Mouse (Mus musculus) layer of hippocampus, postnatal 10 days (tissue): ENCODE results near the gene AI182371. TPM values are rescaled to one million over a fixed set of nuclear protein-coding genes. Genes with fewer than 3 reads are reported as not detected.

ENCODE experiments used
- DNase-seq, 2 experiments: peaks; one replicate each; pipeline ENCODE4 v3.0.0; 2021; ENCODE audit warnings: low spot score in 2 of 2
- long read RNA-seq: library from polyadenylated mRNA; stranded (forward); transcript quantifications from one replicate; pipeline ENCODE4 v2.0.0, GENCODE M21; 2023
- total RNA-seq, 2 experiments: library from RNA; stranded (reverse); gene quantifications; 2 replicates each; pipeline ENCODE4 v1.2.3; 2021

Gene AI182371
- total RNA-seq: under 1 TPM in 1 of 2 experiments, not detected in 1; 0.27 TPM
- long read RNA-seq: 0 reads

GRCm38 (mm10) chr2:35101443-35101842 is at the start of gene AI182371:
Gene AI182371 (minus strand): TSS chr2:35101543.
- no peak for DNase-seq

GRCm38 (mm10) chr2:35148806-35149205 is 47.5 kb upstream of the AI182371 start:
- no peak for DNase-seq

DNA sequence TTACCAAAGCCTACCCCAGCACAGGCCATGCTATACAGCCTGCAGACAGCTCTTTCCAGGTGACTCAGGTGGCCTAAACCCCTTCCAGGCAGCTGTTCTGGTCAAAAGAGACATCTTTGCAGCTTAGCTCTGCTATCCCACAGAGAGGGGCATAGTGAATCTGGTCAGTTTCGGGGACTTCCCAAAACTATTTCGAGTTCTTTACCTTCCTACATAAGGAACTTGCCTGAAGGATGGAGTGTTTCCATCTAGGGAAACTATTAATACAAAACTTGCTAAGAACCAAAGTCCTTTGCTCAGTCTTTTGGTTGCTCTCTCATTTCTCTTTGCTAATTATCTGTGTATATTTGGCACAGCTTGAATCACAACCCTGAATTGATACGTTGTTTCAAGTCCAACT is 40.3 kb upstream of the AI182371 start:
- no peak for DNase-seq

GRCm38 (mm10) chr2:35138576-35138975 is 37.2 kb upstream of the AI182371 start:
- DNase-seq: no peak

- no peak for DNase-seq
Measured at GRCm38 (mm10) chr2:35133891-35134290, 32.5 kb upstream of the AI182371 start.

- no peak for DNase-seq
Measured at GRCm38 (mm10) chr2:35132662-35133055, 31.3 kb upstream of the AI182371 start.

GRCm38 (mm10) chr2:35131991-35132661 is 30.8 kb upstream of the AI182371 start:
- peak; percentile 93 for DNase-seq

- DNase-seq: no peak
Measured at GRCm38 (mm10) chr2:35131491-35131890, 30.1 kb upstream of the AI182371 start.

DNA sequence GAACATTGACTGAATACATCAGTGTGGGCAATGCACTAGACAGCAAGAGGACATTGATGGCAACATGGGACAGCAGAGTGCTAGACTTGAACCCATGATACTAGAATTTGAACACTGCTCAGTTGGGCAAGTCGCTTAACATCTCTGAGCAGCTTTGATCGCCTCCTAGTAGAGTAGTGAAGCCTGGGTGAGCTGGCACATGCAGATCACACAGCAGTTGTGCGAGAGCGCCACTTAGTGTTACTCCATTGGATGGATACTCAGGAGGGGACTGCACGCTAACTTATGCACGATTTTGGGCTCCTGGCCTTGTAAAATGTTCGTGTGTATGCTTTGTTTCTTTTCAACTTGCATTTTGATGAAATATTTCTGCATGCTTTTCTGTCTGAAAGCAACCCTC is 23.4 kb upstream of the AI182371 start:
- DNase-seq: peak in 1 of 2 experiments; percentile 24

- no peak for DNase-seq
Measured at GRCm38 (mm10) chr2:35110521-35110920, 9.2 kb upstream of the AI182371 start.

- no peak for DNase-seq
Measured at GRCm38 (mm10) chr2:35109924-35110304, 8.6 kb upstream of the AI182371 start.

- DNase-seq: peak; percentile 94 to 96
Measured at GRCm38 (mm10) chr2:35109141-35109923, 8.0 kb upstream of the AI182371 start, which contains the start of gene Cntrl. Gene Cntrl (plus strand): TSS chr2:35109492.

DNA sequence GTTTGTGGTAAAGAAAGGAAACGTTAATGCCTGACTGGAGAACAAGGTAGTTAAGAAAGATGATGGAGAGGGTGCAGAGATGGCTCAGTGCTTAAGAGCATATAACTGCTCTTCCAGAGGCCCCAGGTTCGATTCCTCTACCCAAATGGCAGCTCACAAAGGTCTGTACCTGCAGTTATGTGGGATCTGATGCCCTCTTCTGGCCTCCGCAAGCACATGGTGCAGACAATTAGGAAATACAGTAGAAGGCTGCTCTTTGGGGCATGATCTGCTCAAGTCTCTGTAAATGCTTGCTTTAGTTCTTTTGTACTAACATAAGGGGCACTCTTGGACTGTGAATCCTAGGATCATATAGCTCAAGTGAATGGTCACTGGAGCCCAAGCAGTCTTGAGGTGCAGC is 7.4 kb upstream of the AI182371 start:
- DNase-seq: peak; percentile 38 to 62

DNA sequence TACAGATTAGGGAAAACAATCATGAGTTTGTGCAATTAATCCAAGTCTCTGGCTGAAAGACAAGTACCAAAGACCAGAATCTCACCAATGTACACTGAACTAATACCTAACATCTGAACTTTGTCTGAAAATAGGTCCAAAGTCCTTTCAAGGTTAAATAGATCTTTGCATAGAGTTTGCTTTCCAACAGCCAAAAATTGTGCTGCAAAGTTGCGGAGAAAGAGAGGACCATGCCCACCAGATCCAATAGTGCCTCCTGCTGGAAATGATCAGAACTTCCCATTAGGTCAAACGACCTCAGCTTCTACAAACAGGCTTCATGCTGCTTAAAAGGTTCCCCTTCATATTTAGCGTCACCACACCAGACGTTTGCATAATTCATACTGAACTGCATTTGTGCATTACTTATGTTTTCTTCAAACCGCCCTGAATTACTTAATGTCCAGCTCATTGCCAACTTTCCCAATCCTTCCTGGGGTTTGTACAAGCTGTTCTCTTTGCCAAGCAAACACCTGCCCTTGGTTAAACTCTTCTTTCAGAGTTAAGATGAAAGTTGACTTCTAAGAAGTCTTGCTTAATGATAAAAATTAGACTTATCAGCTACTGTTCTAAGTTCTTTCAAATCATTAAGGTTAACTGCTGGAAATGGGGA is 6.8 kb upstream of the AI182371 start:
- peak; percentile 25 to 42 for DNase-seq

DNA sequence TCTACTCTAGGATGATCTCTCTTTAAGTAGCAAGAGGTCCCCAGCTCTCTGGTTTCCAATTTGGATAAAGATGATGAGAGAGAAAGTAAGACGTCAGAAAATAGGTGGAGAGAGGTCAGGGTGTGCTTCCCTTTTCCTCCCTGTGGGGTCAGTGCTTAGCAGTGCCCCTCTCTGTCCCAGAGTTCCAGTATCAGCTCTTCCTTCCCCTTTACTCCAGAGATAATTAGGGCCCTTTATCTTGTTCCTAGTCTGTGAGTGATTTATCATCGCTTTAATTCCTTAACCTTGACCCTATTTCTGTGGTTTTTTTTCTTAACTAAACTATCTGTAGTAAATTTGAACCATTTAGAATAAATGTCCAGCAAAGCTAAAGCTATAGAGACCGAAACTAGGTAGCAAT is 3.5 kb upstream of the AI182371 start:
- DNase-seq: no peak

DNA sequence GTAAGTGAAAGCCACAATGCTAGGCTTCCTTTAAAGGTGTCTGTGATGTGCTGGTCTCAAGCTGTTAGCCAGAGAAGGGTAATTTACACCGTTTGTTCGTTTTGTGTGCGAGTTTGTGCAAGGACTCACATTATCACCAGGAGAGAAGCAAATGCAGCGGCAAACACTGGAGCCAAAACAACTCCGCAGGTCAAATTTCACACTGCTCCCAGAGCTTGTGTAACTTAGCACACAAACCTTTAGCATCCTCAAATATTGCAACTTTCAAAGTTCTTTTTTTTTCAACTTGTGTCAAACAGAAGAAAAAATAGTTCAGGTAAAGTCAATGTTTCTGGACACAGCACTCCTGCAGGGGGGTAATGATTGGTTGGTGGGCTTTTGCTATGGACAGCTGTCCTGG is 2.2 kb upstream of the AI182371 start:
- no peak for DNase-seq

DNA sequence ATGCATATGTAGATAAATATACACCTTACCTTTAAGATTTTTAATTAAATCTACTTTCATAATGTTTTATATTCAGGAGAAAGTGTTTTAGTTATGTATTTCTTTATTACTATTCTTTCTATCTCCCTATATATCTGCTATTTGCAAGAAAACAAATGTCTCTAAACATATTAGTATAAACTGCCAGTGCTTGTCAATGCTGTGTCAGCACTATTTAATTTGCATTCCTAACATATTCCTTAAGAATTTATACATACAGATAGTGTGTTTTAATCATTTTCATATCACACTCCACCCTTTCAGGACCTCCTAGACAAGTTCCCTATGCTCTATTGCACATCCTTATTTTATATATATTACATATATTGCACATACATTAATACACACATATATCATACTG is 1.4 kb upstream of the AI182371 start:
- no peak for DNase-seq

GRCm38 (mm10) chr2:35100529-35100928 is 814 bp downstream of the AI182371 start:
- DNase-seq: no peak

DNA sequence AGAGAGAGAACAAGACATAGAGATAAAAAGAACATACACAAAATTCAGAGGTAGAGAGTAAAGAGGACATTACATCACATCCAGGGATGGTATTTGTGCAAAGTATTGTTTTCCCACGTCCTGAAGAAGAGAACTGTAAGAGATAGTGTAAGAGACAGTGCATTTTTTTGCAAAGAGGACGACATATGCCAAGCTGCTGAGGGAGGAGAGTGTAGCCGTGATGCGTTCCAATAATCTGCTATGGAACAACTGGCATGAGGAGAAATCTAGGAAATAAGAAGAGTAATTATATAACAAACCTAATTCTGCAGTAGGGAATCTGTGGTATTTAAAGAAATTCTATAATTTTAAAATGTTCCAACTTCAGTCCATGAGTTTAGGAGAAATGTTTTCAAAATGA is 13.9 kb downstream of the AI182371 start:
- DNase-seq: no peak

GRCm38 (mm10) chr2:35079166-35079565 is 22.2 kb downstream of the AI182371 start:
- DNase-seq: no peak

GRCm38 (mm10) chr2:35074328-35074727 is 27.0 kb downstream of the AI182371 start:
- DNase-seq: no peak

- DNase-seq: no peak
Measured at GRCm38 (mm10) chr2:35072547-35072946, 28.8 kb downstream of the AI182371 start.
